Mouse (Mus musculus): ENCODE results near the gene A930017K11Rik. TPM values are rescaled to one million over a fixed set of nuclear protein-coding genes. Genes with fewer than 3 reads are reported as not detected.
A peak's percentile ranks its signal among the peaks of the same experiment; 100 is the strongest.

The A930017K11Rik gene
- polyA plus RNA-seq, 1 experiment from 2014 or later: 0.16 TPM

DNA sequence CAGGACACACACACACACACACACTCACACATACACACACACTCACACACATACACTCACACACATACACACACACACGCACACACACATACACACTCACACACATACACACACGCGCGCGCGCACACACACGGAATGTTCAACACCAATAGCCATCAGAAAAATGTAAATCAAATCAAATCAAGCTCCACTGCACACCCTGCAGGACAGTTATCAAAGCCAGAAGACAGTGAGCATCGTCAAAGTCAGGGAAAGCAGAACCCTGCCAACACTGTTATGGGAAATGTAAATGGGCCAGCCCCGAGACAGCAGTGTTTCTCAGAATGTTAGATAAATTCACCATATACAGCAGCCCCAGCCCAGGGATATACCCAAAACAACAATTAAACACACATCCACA lies 18.1 kb upstream of the A930017K11Rik start:
- H3K36me3 ChIP-seq (ENCODE audit: insufficient read depth): peaks cover 6% of the 10 kb centered on the region; the same call in 1 of the 2 replicates
- no peak overlapping the region for H3K4me2 ChIP-seq
- ATAC-seq (ENCODE audit: insufficient read depth) (no peak), DNase-seq (no peak)
- 0 out of 2 replicates have a peak, but pooled peaks have one; percentile 6 for TF ChIP-seq CTCF (IDR thresholded peaks at IDR 0.05; ENCODE audit: low read depth)
- no peaks in the 10 kb centered on the region for H3K4me1 ChIP-seq (ENCODE audit: insufficient read depth)
- H3K9me3 ChIP-seq (ENCODE audit: low read depth, low read length): no peaks in the 10 kb centered on the region
- H3K4me3 ChIP-seq (ENCODE audit: low read depth, low read length): no peak overlapping the region
- H3K9ac ChIP-seq: no peak overlapping the region
- H3K27ac ChIP-seq (ENCODE audit: low read depth): no peak overlapping the region
- 91% methylated on average over 9 of the region's 9 CpGs for WGBS
- no peaks in the 10 kb centered on the region for H3K27me3 ChIP-seq (ENCODE audit: insufficient read depth, low read length)

DNA sequence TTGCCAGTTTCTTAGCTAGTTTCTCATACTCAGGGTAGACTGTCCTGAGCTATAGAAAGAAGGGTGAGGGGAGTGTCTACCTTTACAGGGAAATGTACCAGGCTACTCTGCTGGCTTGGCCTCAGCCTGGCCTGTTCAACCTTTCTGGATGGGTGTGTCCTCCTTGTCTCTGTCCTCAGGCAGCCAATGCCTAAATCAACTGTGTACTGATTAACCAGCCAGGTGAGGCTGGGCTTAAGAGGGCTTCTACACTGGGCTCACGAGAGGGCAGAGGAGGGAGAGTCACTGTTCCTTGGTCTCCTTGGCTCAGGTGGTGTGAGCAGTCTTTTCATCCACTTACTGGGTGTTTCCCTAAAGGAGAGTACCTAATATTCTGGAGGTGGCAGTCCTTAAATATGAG lies 15.8 kb upstream of the A930017K11Rik start:
- 56% methylated on average over 1 of the region's 1 CpGs for WGBS
- Histone ChIP-seq H3K9me3 (ENCODE audit: low read depth, low read length) (no peaks in the 10 kb centered on the region), H3K36me3 (ENCODE audit: insufficient read depth) (peaks cover 14% of the 10 kb centered on the region), H3K27me3 (ENCODE audit: insufficient read depth, low read length) (no peaks in the 10 kb centered on the region), H3K9ac (no peak overlapping the region), H3K4me3 (ENCODE audit: low read depth, low read length) (no peak overlapping the region), H3K4me2 (no peak overlapping the region), H3K27ac (ENCODE audit: low read depth) (no peak overlapping the region), H3K4me1 (ENCODE audit: insufficient read depth) (no peaks in the 10 kb centered on the region)
- TF ChIP-seq CTCF (IDR thresholded peaks at IDR 0.05; ENCODE audit: low read depth): no peak
- ATAC-seq (ENCODE audit: insufficient read depth) (peak; percentile 6; the same call in 1 of the 2 replicates), DNase-seq (no peak)

DNA sequence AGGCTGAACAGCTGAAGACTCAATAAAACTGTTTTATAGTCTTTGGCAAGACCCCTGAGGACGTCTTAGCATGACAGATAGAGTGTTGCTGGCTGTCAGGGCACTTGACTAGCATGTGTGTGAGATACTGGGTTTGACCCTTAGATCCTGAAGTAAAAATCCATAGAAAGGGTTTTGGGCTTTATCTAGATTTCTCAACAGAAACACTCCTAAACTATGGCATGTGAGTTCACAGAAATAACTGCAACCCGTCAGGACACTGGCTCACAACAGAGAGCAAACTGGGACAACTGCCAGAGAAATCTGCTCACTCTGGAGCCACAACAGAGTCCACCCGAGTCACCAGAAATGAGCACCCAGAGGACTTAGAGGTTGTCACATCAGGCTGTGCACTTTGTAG lies 15.3 kb upstream of the A930017K11Rik start:
- H3K9ac ChIP-seq: no peak overlapping the region
- no peak overlapping the region for H3K4me3 ChIP-seq (ENCODE audit: low read depth, low read length)
- no peaks in the 10 kb centered on the region for H3K27me3 ChIP-seq (ENCODE audit: insufficient read depth, low read length)
- H3K36me3 ChIP-seq (ENCODE audit: insufficient read depth): peaks cover 14% of the 10 kb centered on the region
- ATAC-seq (ENCODE audit: insufficient read depth) (peak; percentile 73; the same call in 1 of the 2 replicates), DNase-seq (peak; percentile 80)
- 0 out of 2 replicates have a peak overlapping the region, but pooled peaks have one; percentile 20 for H3K27ac ChIP-seq (ENCODE audit: low read depth)
- no peak for TF ChIP-seq CTCF (IDR thresholded peaks at IDR 0.05; ENCODE audit: low read depth)
- H3K4me2 ChIP-seq: no peak overlapping the region
- WGBS: 25% methylated on average over 3 of the region's 3 CpGs
- no peaks in the 10 kb centered on the region for H3K4me1 ChIP-seq (ENCODE audit: insufficient read depth)
- no peaks in the 10 kb centered on the region for H3K9me3 ChIP-seq (ENCODE audit: low read depth, low read length)

DNA sequence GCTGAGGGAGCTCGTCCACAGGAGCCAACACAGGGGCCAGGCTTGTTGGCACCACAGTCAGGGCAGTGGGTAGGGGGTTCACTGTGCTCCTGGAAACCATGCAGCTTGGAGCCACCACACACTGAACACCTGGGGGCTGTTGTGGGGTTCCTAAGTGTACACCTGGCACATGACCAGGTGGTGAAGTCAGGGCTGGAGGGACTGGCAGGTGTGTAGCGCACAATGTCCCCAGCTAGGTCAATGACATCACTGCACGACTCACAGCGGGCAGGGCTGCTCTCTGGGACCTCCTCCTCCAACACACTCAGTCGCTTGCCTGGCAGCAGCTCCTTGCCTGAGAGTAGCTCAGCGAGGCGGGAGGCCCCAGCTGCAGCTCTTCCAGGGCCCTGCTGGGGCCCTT lies 11.9 kb upstream of the A930017K11Rik start:
- no peak for TF ChIP-seq CTCF (IDR thresholded peaks at IDR 0.05; ENCODE audit: low read depth)
- Histone ChIP-seq H3K4me2 (no peak overlapping the region), H3K27me3 (ENCODE audit: insufficient read depth, low read length) (no peaks in the 10 kb centered on the region), H3K27ac (ENCODE audit: low read depth) (no peak overlapping the region), H3K9me3 (ENCODE audit: low read depth, low read length) (no peaks in the 10 kb centered on the region), H3K36me3 (ENCODE audit: insufficient read depth) (peaks cover 37% of the 10 kb centered on the region), H3K9ac (no peak overlapping the region), H3K4me1 (ENCODE audit: insufficient read depth) (no peaks in the 10 kb centered on the region), H3K4me3 (ENCODE audit: low read depth, low read length) (no peak overlapping the region)
- DNase-seq (no peak), ATAC-seq (ENCODE audit: insufficient read depth) (no peak)
- WGBS: 86% methylated on average over 7 of the region's 7 CpGs

DNA sequence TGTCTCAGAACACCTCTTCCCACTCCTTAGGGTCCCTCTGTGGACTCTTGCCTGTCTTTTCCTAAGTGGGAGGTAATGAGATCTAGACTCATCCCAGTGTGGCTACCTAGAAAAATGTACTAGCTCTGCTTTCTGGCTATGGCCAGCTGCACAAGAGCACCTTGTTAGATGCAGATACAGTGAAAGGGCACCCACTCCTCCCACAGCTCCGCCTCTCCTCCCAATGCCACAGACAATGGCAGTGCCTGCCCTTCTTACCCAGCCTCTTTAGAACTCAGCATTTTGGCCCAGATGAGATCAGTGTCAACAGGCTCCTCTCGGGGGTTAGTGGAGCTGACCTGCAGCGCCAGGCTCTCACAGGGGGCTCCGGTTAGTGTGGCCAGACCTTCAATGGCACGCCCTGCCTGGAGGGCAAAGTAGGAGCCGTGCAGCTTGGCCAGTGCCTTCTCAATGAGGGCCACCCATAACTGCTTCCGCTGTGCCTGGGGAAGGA lies 10.1 kb upstream of the A930017K11Rik start:
- Histone ChIP-seq H3K9me3 (ENCODE audit: low read depth, low read length) (no peaks in the 10 kb centered on the region), H3K4me3 (ENCODE audit: low read depth, low read length) (no peak overlapping the region), H3K27me3 (ENCODE audit: insufficient read depth, low read length) (no peaks in the 10 kb centered on the region), H3K36me3 (ENCODE audit: insufficient read depth) (peaks cover 53% of the 10 kb centered on the region), H3K9ac (no peak overlapping the region), H3K4me2 (no peak overlapping the region; the same call in 1 of the 2 replicates), H3K27ac (ENCODE audit: low read depth) (no peak overlapping the region), H3K4me1 (ENCODE audit: insufficient read depth) (no peaks in the 10 kb centered on the region)
- no peak for DNase-seq
- TF ChIP-seq CTCF (IDR thresholded peaks at IDR 0.05; ENCODE audit: low read depth): no peak
- no peak for ATAC-seq (ENCODE audit: insufficient read depth)
- WGBS: 90% methylated on average over 7 of the region's 7 CpGs

DNA sequence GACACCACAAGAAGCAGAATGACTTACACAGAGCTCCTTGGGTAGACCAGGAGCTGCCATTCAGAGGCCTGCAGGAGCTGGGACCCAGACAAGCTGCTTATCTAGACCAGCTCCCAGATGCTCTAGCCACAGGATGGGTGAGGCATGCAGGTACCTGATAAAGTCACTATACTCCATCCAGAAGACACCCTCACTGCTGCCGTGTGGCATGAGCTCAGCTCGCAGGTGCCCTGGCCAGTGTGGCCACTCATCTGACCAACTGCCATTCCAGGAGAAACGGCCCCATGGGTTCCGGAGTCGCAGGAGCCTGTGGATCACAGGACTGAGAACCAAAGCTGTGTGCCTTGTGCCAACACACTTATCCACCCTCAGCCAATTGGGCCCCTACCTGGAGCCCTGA lies 9.2 kb upstream of the A930017K11Rik start:
- Histone ChIP-seq H3K9me3 (ENCODE audit: low read depth, low read length) (no peaks in the 10 kb centered on the region), H3K4me3 (ENCODE audit: low read depth, low read length) (no peak overlapping the region), H3K27me3 (ENCODE audit: insufficient read depth, low read length) (no peaks in the 10 kb centered on the region), H3K9ac (no peak overlapping the region), H3K36me3 (ENCODE audit: insufficient read depth) (peaks cover 58% of the 10 kb centered on the region), H3K4me1 (ENCODE audit: insufficient read depth) (no peaks in the 10 kb centered on the region), H3K4me2 (no peak overlapping the region; the same call in 1 of the 2 replicates), H3K27ac (ENCODE audit: low read depth) (no peak overlapping the region; the same call in 1 of the 2 replicates)
- WGBS: 92% methylated on average over 5 of the region's 5 CpGs
- no peak for ATAC-seq (ENCODE audit: insufficient read depth)
- no peak for TF ChIP-seq CTCF (IDR thresholded peaks at IDR 0.05; ENCODE audit: low read depth)
- DNase-seq: no peak

DNA sequence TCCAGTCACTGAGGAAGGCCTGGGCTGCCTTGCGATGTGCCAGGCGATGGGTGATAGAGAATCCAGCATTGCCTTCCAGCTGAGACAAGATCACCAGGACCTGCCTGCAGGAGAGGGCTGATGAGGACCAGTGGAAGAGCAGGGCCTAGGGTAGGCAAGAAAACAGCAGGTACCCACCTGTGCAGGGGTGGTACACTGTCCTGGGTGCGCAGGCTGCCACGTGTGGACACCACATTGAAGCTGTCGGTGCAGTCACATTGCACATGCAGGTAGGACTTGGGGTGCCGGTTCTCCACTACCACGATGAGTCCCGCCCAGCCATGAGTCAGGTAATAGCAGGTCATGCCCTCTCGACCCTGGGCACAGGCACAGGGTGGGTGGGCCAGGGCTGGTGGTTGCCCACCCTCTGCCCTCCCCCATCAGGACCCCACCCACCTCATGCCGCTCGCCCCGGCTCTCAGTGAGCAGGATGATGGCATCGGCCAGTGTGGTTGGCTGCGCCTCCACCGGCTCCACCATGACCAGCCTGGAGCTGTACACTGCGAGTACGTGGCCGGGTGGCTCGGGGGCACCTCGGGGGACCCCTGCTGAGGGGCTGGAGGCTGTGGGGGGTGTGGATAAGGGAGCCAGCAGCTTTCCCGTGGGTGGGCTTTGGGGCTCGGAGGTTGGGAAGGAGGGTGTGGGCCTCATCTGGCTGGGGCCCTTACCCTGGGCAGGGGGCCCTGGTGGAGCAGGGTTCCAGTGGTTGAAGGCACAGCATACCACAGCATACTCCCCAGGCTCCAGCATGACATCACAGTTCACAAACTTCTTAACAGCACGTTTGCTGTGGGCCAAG lies 7.5 kb upstream of the A930017K11Rik start:
- Histone ChIP-seq H3K4me1 (ENCODE audit: insufficient read depth) (no peaks in the 10 kb centered on the region), H3K9ac (no peak overlapping the region), H3K9me3 (ENCODE audit: low read depth, low read length) (no peaks in the 10 kb centered on the region), H3K27me3 (ENCODE audit: insufficient read depth, low read length) (no peaks in the 10 kb centered on the region), H3K27ac (ENCODE audit: low read depth) (no peak overlapping the region), H3K4me3 (ENCODE audit: low read depth, low read length) (no peak overlapping the region), H3K4me2 (no peak overlapping the region), H3K36me3 (ENCODE audit: insufficient read depth) (peaks cover 57% of the 10 kb centered on the region)
- no peak for TF ChIP-seq CTCF (IDR thresholded peaks at IDR 0.05; ENCODE audit: low read depth)
- DNase-seq: no peak
- no peak for ATAC-seq (ENCODE audit: insufficient read depth)
- 91% methylated on average over 23 of the region's 23 CpGs for WGBS
